Comparison of ENCODE assay signal across 9 mouse cellular contexts in genomic region chr16:23279879-23280741, GRCm38 (mm10). TPM values are rescaled to one million over a fixed set of nuclear protein-coding genes. Genes with fewer than 3 reads are reported as not detected.
A peak's percentile ranks its signal among the peaks of the same experiment; 100 is the strongest.
DNase-seq lines count a peak whose midpoint lies in the region; ATAC-seq and TF ChIP-seq lines count a peak whose summit lies in the region.
"Had no signal": no experiment of that assay in that cellular context is flagged by ENCODE, and none has a peak within 500 bp of the region (broad histone marks: within the 10 kb centered on the region; RNA-seq: fewer than 3 reads in every experiment).

No protein-coding gene starts in this region.

- H3K36me3 ChIP-seq in liver, adult 2 months (ENCODE audit: control insufficient read depth, insufficient read depth, low read length): no peaks in the 10 kb centered on the region
- H3K36me3 ChIP-seq in liver, embryonic 11.5 days (ENCODE audit: control insufficient read depth, insufficient read depth, low read length): no peaks in the 10 kb centered on the region
- H3K36me3 ChIP-seq in megakaryocyte, embryonic 14.5 days (replicated peaks; ENCODE audit: low read length): no peaks in the 10 kb centered on the region
- H3K36me3 ChIP-seq: embryonic facial prominence, embryonic 12.5 days had no signal

- no peak for TF ChIP-seq CTCF in liver, adult 2 months (IDR thresholded peaks at IDR 0.05; ENCODE audit: low read depth, low read length)

- TF ChIP-seq POLR2A in liver, adult 2 months (IDR thresholded peaks at IDR 0.05; ENCODE audit: extremely low read depth, insufficient read depth, low read length): no peak

- no peak overlapping the region for H3K27ac ChIP-seq in liver, adult 2 months (replicated peaks; ENCODE audit: insufficient read depth, low read depth, low read length)
- no peak overlapping the region for H3K27ac ChIP-seq in liver, embryonic 11.5 days (ENCODE audit: low read depth, low read length)
- H3K27ac ChIP-seq: embryonic facial prominence, embryonic 12.5 days had no signal

- no peak overlapping the region for H3K9ac ChIP-seq in liver, adult 2 months (ENCODE audit: low read depth, low read length)
- no peak overlapping the region for H3K9ac ChIP-seq in liver, embryonic 11.5 days (ENCODE audit: low read depth, low read length)
- H3K9ac ChIP-seq: embryonic facial prominence, embryonic 12.5 days had no signal

- no peak overlapping the region for H3K4me2 ChIP-seq in liver, embryonic 11.5 days
- H3K4me2 ChIP-seq: embryonic facial prominence, embryonic 12.5 days had no signal

- no peaks in the 10 kb centered on the region for H3K4me1 ChIP-seq in liver, adult 2 months (ENCODE audit: control insufficient read depth, insufficient read depth, low read length)
- H3K4me1 ChIP-seq in liver, embryonic 11.5 days (replicated peaks; ENCODE audit: control insufficient read depth, insufficient read depth, low read length): 0 out of 2 replicates have a peak, but pooled peaks cover 2% of the 10 kb centered on the region
- peaks cover 37% of the 10 kb centered on the region for H3K4me1 ChIP-seq in megakaryocyte, embryonic 14.5 days

- no peaks in the 10 kb centered on the region for H3K9me3 ChIP-seq in liver, embryonic 11.5 days (ENCODE audit: control insufficient read depth, low read length)
- H3K9me3 ChIP-seq in megakaryocyte, embryonic 14.5 days: peaks cover 7% of the 10 kb centered on the region
- H3K9me3 ChIP-seq: embryonic facial prominence, embryonic 12.5 days had no signal

- DNase-seq in liver, adult 2 months (ENCODE audit: extremely low read depth, low read depth, low spot score): peak; percentile 41
- DNase-seq in liver, embryonic 11.5 days (ENCODE audit: low spot score): no peak
- DNase-seq in brain, adult 2 months (ENCODE audit: low read depth, low spot score): peak; percentile 56
- DNase-seq in thymus, postnatal 10 days (ENCODE audit: low spot score in 2 of 2): peak; percentile 44 to 58
- DNase-seq in embryo, embryonic 11 days: no peak
- no peak for DNase-seq in gastrocnemius, adult 18-20 months (ENCODE audit: low spot score)
- no peak for DNase-seq in urinary bladder, adult 18-20 months (ENCODE audit: low spot score in 2 of 2)

- ATAC-seq in liver, embryonic 11.5 days (replicated peaks; ENCODE audit: low FRiP score): no peak

- no peak overlapping the region for H3K4me3 ChIP-seq in liver, adult 2 months (ENCODE audit: insufficient read depth, low read depth, low read length)
- H3K4me3 ChIP-seq in liver, embryonic 11.5 days (ENCODE audit: low read depth, low read length): no peak overlapping the region
- H3K4me3 ChIP-seq in megakaryocyte, embryonic 14.5 days (replicated peaks): peak overlapping the region; percentile 56
- H3K4me3 ChIP-seq: embryonic facial prominence, embryonic 12.5 days had no signal

- no peaks in the 10 kb centered on the region for H3K27me3 ChIP-seq in liver, adult 2 months (ENCODE audit: control insufficient read depth, insufficient read depth, low read length)
- no peaks in the 10 kb centered on the region for H3K27me3 ChIP-seq in liver, embryonic 11.5 days (replicated peaks; ENCODE audit: control insufficient read depth, insufficient read depth, low read length)
- H3K27me3 ChIP-seq in megakaryocyte, embryonic 14.5 days (replicated peaks): peaks cover 49% of the 10 kb centered on the region
- H3K27me3 ChIP-seq: embryonic facial prominence, embryonic 12.5 days had no signal

- 66% methylated on average over 9 of the region's 9 CpGs for WGBS in liver, adult 2 months
- 36% methylated on average over 9 of the region's 9 CpGs for WGBS in liver, embryonic 11.5 days

- H3K79me2 ChIP-seq in liver, adult 2 months (ENCODE audit: control insufficient read depth, insufficient read depth, low read length): no peaks in the 10 kb centered on the region

RNA-seq across cellular contexts. Expression of gene St6gal1, which starts 55.6 kb away (rescaled TPM):
- 36.7 and 50.3 TPM in 2 replicates for total RNA-seq in liver, adult 2 months (2014; rRNA removed)
- polyA plus RNA-seq in liver, adult 2 months (2012; rRNA removed): 38.1 and 41.3 TPM in 2 replicates
- 16.1 and 18.7 TPM in 2 replicates for polyA plus RNA-seq in liver, embryonic 11.5 days (2014; fragmentation: Nextera tagmentation; extraction: Ambion mirVana)
- polyA plus RNA-seq in megakaryocyte, embryonic 14.5 days (2012; ENCODE audit: insufficient read depth, low replicate concordance): not detected in 2 replicates
- total RNA-seq in gastrocnemius, adult 18-20 months (2021): 1 to 10 TPM; 3.6 to 4.7 TPM

Comparison
In these comparisons a context has a peak if more than half of its experiments do, and no peak if none do; other contexts are left out.
1. DNase-seq: peak in liver, adult 2 months (single experiment), brain, adult 2 months (single experiment) and thymus, postnatal 10 days (2 of 2); none in liver, embryonic 11.5 days (single experiment), embryo, embryonic 11 days (single experiment), gastrocnemius, adult 18-20 months (single experiment) and urinary bladder, adult 18-20 months (0 of 2).
2. RNA of gene St6gal1, which starts 55.6 kb away (polyA plus RNA-seq): 38.1 to 41.3 TPM in liver, adult 2 months and 16.1 to 18.7 TPM in liver, embryonic 11.5 days; not detected in megakaryocyte, embryonic 14.5 days; every median in the first group is over 10 times any median in the second.